Mouse (Mus musculus) frontal cortex, postnatal 36 days (tissue): ENCODE measurements around the gene Tnks2.

Experiments
- DNase-seq, 2 experiments: peaks; one replicate each; pipeline ENCODE4 v3.0.0; 2022; ENCODE audit warnings: low spot score in 2 of 2

Gene Tnks2

GRCm38 (mm10) chr19:36932613-36933012 is 98.6 kb downstream of the Tnks2 start:
- DNase-seq, result no peak

DNA sequence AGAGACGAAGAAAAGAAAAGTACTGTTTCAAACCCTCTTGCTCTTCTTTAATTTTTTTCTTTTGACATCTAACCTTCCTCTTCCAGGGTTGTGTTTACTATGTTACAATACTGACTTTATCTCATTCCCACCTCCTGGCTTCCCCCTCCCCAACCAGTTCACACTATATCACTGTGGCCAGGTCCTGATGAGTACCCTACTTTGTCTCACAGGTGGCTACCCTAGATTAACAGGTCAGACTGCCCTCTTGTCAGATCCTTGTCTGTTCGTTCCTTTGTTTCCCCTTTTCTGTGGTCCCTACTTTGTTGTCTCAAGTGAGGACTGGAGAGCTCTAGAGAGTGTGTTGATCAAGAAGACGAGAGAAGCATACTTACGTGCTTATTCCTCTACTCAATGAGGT is 102.3 kb downstream of the Tnks2 start:
- DNase-seq, result no peak

- DNase-seq, result no peak
Observed at GRCm38 (mm10) chr19:36938008-36938407, 104.0 kb downstream of the Tnks2 start.

GRCm38 (mm10) chr19:36940064-36940463 is 106.0 kb downstream of the Tnks2 start:
- DNase-seq, result no peak
